Mouse (Mus musculus) limb, embryonic 13.5 days (tissue): Measurements from ENCODE around the gene Lrmda. TPM values are rescaled to one million over a fixed set of nuclear protein-coding genes. Genes with fewer than 3 reads are reported as not detected.

Experiments
- ATAC-seq: fragments of 200-750 bp; cut with Nextera tagmentation; 2 replicates; pipeline ENCODE4 v1.8.0; 2017; ENCODE audit warnings: low read depth, moderate number of reproducible peaks, moderate TSS enrichment; ENCODE audit not compliant: low FRiP score
- H3K27ac ChIP-seq: fragments of 300-500 bp; sonication (generic); 2 replicates; pipeline ENCODE4 v1.5.1; 2015; ENCODE audit warnings: inconsistent platforms, mild to moderate bottlenecking, moderate library complexity
- H3K27me3 ChIP-seq: fragments of 300-500 bp; sonication (generic); 2 replicates; pipeline ENCODE4 v1.6.1; 2015; ENCODE audit warnings: mild to moderate bottlenecking, inconsistent platforms
- H3K36me3 ChIP-seq: fragments of 300-500 bp; sonication (generic); 2 replicates; pipeline ENCODE4 v1.6.1; 2015; ENCODE audit warnings: inconsistent platforms, mild to moderate bottlenecking, moderate library complexity
- H3K4me1 ChIP-seq: fragments of 300-500 bp; sonication (generic); 2 replicates; pipeline ENCODE4 v1.6.1; 2015; ENCODE audit warnings: inconsistent platforms
- H3K4me2 ChIP-seq: fragments of 300-500 bp; sonication (generic); replicated peaks from 2 replicates; pipeline ENCODE4 v1.6.1; 2015; ENCODE audit warnings: inconsistent platforms, mild to moderate bottlenecking, moderate library complexity
- H3K4me3 ChIP-seq: fragments of 300-500 bp; sonication (generic); 2 replicates; pipeline ENCODE4 v1.5.1; 2015; ENCODE audit warnings: moderate library complexity, mild to moderate bottlenecking, inconsistent platforms
- H3K9ac ChIP-seq: fragments of 300-500 bp; sonication (generic); 2 replicates; pipeline ENCODE4 v1.6.1; 2015; ENCODE audit warnings: mild to moderate bottlenecking, inconsistent platforms
- H3K9me3 ChIP-seq: fragments of 300-500 bp; sonication (generic); 2 replicates; pipeline ENCODE4 v1.6.1; 2016; ENCODE audit warnings: inconsistent platforms
- WGBS: fragments of 180-500 bp; shearing (Covaris S2); methylation state at CpG from one replicate; pipeline ENCODE4 v1.1.7; 2015; 5-methylcytosine and 5-hydroxymethylcytosine counted together
- polyA plus RNA-seq: library from polyadenylated mRNA; unstranded; fragments of >200 nt; fragmentation: Nextera tagmentation; extraction: Ambion mirVana; gene quantifications from 2 replicates; pipeline ENCODE4 v1.2.1, GENCODE M21; 2015

The Lrmda gene
- polyA plus RNA-seq, 1 experiment from 2014 or later: 0.38 TPM

DNA sequence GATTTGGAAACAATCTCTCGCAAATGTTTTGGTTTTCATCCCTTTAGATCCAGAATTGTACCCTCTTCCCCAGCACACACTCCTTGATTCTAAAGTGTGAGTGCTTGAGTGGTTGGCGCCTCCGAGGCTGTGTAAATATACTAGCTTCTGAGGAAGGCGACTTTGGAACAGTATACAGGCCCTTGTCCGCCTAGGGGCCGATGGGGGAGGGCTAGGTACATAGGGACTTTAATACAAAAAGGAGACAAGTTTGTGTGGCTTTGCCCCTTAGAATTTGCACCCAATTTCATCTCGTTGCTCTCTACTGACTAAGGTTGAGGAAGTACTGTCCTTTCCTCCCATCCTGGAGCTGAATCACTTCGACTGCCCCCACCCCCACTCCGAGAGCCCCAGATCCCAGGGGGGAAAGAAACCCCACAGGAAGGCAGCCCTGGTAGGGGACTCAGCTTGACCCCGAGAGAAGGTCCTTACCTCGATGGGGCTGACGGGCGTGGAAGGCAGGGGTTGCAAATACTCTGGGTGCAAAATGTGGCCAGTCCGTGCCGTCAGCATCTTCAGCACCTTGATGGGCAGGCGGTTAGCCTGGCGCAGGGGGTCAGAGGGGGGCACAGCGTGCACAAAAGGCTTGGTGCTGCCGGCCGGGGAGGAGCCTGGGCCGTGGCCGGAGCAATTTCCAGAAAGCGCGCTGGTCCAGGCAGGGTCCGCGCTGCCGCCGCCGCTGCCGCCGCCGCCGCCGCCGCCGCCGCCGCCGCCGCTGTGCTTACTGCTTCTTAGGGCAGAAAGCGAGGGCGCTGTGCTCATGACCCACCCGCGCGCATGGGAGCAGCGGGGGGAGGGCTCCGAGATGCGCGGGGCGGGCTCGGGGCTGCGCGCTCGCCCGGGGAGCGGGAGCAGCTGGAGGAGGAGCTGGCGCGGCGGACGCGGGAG, 32.5 kb upstream of the Lrmda start:
- peak overlapping the region; percentile 92 for H3K4me3 ChIP-seq
- H3K9ac ChIP-seq: peak overlapping the region; percentile 98
- WGBS: under 1% methylated on average over 60 of the region's 61 CpGs
- H3K27ac ChIP-seq: peak overlapping the region; percentile 99
- peaks cover 29% of the 10 kb centered on the region for H3K27me3 ChIP-seq
- no peaks in the 10 kb centered on the region for H3K9me3 ChIP-seq
- peaks cover 57% of the 10 kb centered on the region for H3K4me1 ChIP-seq
- H3K4me2 ChIP-seq: peak overlapping the region; percentile 86
- peak; percentile 21; the same call in 1 of the 2 replicates for ATAC-seq
- peaks cover 14% of the 10 kb centered on the region for H3K36me3 ChIP-seq

DNA sequence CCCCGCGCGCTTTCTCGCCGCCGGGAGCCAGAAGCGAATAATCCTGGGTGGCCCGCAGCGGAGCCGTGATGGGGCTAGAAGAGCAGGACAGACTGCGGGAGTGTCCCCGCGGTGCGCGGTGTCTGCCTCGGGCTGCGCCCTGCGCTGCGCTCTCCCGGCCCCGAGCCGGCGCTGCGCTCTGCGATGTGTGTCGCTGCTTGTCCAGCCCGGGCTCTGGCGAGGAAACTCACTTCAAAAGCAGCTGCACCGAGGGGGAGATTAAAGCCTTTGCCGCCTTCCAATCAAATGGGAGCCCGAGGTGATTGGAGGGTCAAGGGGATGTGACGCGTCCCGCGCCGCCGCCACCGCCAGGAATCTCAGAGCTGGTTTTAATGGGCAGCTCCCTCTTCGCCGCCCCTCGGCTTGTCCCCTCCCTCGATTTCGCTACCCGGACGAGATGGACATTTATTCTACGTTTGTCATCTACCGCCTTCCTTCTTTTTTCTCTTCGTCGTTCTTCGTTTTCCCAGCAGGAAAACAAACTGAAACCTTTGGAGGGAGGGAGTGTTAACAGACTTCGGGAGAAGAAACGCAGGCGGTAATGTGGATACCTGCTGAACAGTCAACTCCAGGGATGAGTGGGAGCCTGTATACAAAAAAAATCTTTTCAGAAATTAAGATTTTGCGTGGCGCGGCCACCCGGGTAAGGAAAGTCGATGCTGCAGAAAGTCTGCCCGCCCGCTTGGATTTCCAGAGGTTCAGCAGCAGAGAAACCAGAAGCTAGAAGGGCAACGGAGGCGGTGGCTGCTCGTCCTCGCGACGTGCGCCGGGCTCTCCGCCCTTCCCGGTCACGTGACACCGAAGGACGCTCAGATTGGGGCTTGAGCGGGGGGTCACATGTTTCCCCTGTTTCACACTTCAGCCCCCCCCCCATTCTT, 31.6 kb upstream of the Lrmda start:
- WGBS: under 1% methylated on average over 74 of the region's 74 CpGs
- Histone ChIP-seq H3K4me2 (peak overlapping the region; percentile 86), H3K9ac (peak overlapping the region; percentile 98), H3K27me3 (peaks cover 39% of the 10 kb centered on the region), H3K4me1 (peaks cover 54% of the 10 kb centered on the region), H3K9me3 (no peaks in the 10 kb centered on the region), H3K36me3 (peaks cover 14% of the 10 kb centered on the region), H3K27ac (peak overlapping the region; percentile 99), H3K4me3 (peak overlapping the region; percentile 92)
- ATAC-seq: peak; percentile 86

- Histone ChIP-seq H3K4me2 (peak overlapping the region; percentile 86), H3K4me3 (peak overlapping the region; percentile 92), H3K27ac (peak overlapping the region; percentile 87), H3K36me3 (peaks cover 14% of the 10 kb centered on the region), H3K27me3 (peaks cover 47% of the 10 kb centered on the region), H3K9ac (peak overlapping the region; percentile 74), H3K9me3 (no peaks in the 10 kb centered on the region), H3K4me1 (peaks cover 56% of the 10 kb centered on the region)
- ATAC-seq: no peak
- 0% methylated on average over 26 of the region's 26 CpGs for WGBS
Measured at GRCm38 (mm10) chr14:21988577-21989290, 30.8 kb upstream of the Lrmda start.

GRCm38 (mm10) chr14:21989291-21989913, 30.1 kb upstream of the Lrmda start, which contains the start of gene Zfp503:
Zfp503 (minus strand) TSS chr14:21989601.
- Histone ChIP-seq H3K9me3 (no peaks in the 10 kb centered on the region), H3K4me3 (peak within 1 kb of the TSS; percentile 92), H3K4me1 (peaks cover 62% of the 10 kb centered on the region), H3K36me3 (peaks cover 14% of the 10 kb centered on the region), H3K27me3 (peaks cover 53% of the 10 kb centered on the region), H3K9ac (peak within 1 kb of the TSS; percentile 74), H3K27ac (peak within 1 kb of the TSS; percentile 87), H3K4me2 (peak within 1 kb of the TSS; percentile 86)
- peak; percentile 8 for ATAC-seq
- WGBS: under 1% methylated on average over 36 of the region's 37 CpGs

- WGBS: 3% methylated on average over 31 of the region's 31 CpGs
- Histone ChIP-seq H3K27ac (peak overlapping the region; percentile 87), H3K9me3 (no peaks in the 10 kb centered on the region), H3K4me3 (peak overlapping the region; percentile 92), H3K9ac (peak overlapping the region; percentile 74), H3K27me3 (peaks cover 48% of the 10 kb centered on the region), H3K36me3 (peaks cover 5% of the 10 kb centered on the region), H3K4me1 (peaks cover 60% of the 10 kb centered on the region), H3K4me2 (peak overlapping the region; percentile 86)
- ATAC-seq: no peak
Measured at GRCm38 (mm10) chr14:21990321-21991021, 29.0 kb upstream of the Lrmda start.

GRCm38 (mm10) chr14:21991251-21991780, 28.2 kb upstream of the Lrmda start:
- H3K4me2 ChIP-seq: peak overlapping the region; percentile 86
- no peaks in the 10 kb centered on the region for H3K36me3 ChIP-seq
- H3K4me1 ChIP-seq: peaks cover 60% of the 10 kb centered on the region
- H3K9me3 ChIP-seq: no peaks in the 10 kb centered on the region
- peak overlapping the region; percentile 74 for H3K9ac ChIP-seq
- peak overlapping the region; percentile 92 for H3K4me3 ChIP-seq
- peak overlapping the region; percentile 87; the same call in 1 of the 2 replicates for H3K27ac ChIP-seq
- 5% methylated on average over 26 of the region's 26 CpGs for WGBS
- peaks cover 54% of the 10 kb centered on the region for H3K27me3 ChIP-seq
- no peak for ATAC-seq

DNA sequence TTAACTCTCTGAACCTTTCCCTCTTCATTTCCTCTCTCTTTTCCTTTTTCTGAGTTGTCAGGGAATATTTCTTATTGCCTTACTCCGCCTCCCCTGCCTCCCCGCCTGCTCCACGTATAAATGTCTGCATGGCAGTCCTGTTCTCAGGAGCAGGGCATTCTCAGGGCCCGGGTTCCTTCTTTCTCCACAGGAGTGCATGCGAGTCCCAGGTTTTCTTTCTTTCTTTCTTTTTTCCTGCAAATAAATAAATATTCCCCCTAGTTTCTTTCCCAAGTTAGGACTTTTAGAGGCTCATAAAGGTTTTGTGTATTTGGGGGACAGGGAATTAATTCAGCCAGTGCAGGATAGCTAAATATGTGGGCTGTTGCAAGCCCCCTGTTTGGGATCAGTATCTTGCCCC, 27.7 kb upstream of the Lrmda start:
- ATAC-seq: no peak
- peak overlapping the region; percentile 86 for H3K4me2 ChIP-seq
- H3K4me1 ChIP-seq: peaks cover 60% of the 10 kb centered on the region
- peak overlapping the region; percentile 92 for H3K4me3 ChIP-seq
- H3K9ac ChIP-seq: peak overlapping the region; percentile 48
- WGBS: 24% methylated on average over 5 of the region's 5 CpGs
- H3K27me3 ChIP-seq: peaks cover 59% of the 10 kb centered on the region
- no peak overlapping the region; the same call in 1 of the 2 replicates for H3K27ac ChIP-seq
- no peaks in the 10 kb centered on the region for H3K36me3 ChIP-seq
- no peaks in the 10 kb centered on the region for H3K9me3 ChIP-seq

GRCm38 (mm10) chr14:21992321-21992885, 27.1 kb upstream of the Lrmda start:
- Histone ChIP-seq H3K27ac (no peak overlapping the region), H3K9me3 (no peaks in the 10 kb centered on the region), H3K27me3 (peaks cover 61% of the 10 kb centered on the region), H3K4me1 (peaks cover 60% of the 10 kb centered on the region), H3K36me3 (no peaks in the 10 kb centered on the region), H3K4me2 (peak overlapping the region; percentile 86), H3K4me3 (peak overlapping the region; percentile 92), H3K9ac (peak overlapping the region; percentile 48; the same call in 1 of the 2 replicates)
- 54% methylated on average over 4 of the region's 4 CpGs for WGBS
- no peak for ATAC-seq

DNA sequence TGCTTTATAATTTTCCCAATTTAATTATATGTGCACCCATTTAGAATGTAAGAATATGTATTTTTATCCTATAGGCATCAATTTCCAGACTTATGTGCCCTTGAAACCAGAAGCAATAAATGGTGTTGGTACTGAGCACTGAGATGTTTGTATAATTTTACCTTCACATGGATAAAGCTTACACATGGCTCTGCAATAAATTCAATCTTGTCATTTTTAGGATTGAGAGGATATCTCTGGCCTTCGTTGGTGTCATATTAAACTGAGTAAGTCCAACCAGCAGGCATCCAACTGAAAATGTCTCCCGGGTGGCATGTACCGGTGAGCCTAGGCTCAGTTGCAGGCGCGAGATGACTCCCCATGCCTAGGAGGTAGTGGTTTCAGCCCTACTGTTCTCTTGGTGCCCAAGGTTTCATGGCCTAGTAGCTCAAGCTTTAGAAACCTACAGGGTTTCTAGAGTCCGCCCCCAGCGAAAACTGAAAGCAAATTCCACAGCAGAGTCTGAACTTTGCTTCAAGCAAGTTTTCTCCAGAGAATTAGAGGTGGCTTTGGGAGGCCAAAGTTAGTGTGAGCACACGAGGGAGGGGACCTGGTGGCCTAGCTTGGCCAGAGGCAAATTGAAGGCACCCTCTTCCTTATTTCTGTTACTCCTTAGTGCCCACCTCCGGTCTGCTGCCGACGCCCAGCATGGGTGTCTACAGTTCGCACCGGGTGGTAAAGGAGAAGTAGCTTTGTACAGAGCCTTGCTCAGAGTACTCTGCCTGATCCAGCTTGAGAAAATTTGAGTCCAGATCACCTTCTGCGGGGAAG, 26.1 kb upstream of the Lrmda start:
- Histone ChIP-seq H3K4me1 (peaks cover 60% of the 10 kb centered on the region), H3K27ac (no peak overlapping the region)
- 19% methylated on average over 14 of the region's 14 CpGs for WGBS

More for the DNA sequence above, 26.1 kb upstream of the Lrmda start:
- Histone ChIP-seq H3K36me3 (no peaks in the 10 kb centered on the region), H3K4me2 (peak overlapping the region; percentile 93), H3K4me3 (peak overlapping the region; percentile 60), H3K9ac (peak overlapping the region; percentile 67), H3K9me3 (no peaks in the 10 kb centered on the region), H3K27me3 (peaks cover 61% of the 10 kb centered on the region)
- ATAC-seq: no peak
